Mouse (Mus musculus) midbrain, embryonic 16.5 days (tissue): ENCODE results near the gene Pcdh11x. TPM values are rescaled to one million over a fixed set of nuclear protein-coding genes. Genes with fewer than 3 reads are reported as not detected.

ENCODE experiments used
- polyA plus RNA-seq: library from polyadenylated mRNA; unstranded; fragments of >200 nt; fragmentation: Nextera tagmentation; extraction: Ambion mirVana; gene quantifications from 2 replicates; pipeline ENCODE4 v1.2.1, GENCODE M21; 2015

Gene Pcdh11x
- polyA plus RNA-seq, 1 experiment from 2014 or later: 46.1 TPM

Other genes with a start within 250 kb of the Pcdh11x start
- gene H2afb3, start 22.8 kb downstream of the Pcdh11x start, polyA plus RNA-seq: not detected in 2 replicates